Mouse (Mus musculus): ENCODE data around the gene Dhrs7b.

DNA sequence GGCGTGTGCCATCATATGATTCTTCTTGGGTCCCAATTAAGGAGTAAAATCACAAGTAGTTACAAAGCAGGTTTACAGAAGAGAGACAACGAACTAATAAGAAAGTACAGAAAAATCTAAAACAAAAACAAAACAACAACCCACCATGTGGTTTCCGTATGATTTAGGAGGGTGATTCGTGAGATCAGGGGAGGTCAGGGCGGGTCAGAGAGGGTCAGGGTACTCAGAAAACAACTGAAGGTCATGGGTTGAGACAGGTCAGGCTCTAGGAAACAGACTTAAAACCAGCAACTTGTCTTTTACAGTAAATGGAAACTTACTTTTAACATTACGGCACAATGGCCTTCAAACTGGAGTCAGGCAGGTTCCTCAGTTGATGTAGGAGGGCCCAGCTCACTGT, 59.9 kb downstream of the Dhrs7b start:
- TF ChIP-seq GATA1 (IDR thresholded peaks at IDR 0.05; ENCODE audit: low read length) (no peak), TAL1 (IDR thresholded peaks at IDR 0.05; ENCODE audit: low read length) (no peak)
